Mouse (Mus musculus): ENCODE results near the gene Arl3.

DNA sequence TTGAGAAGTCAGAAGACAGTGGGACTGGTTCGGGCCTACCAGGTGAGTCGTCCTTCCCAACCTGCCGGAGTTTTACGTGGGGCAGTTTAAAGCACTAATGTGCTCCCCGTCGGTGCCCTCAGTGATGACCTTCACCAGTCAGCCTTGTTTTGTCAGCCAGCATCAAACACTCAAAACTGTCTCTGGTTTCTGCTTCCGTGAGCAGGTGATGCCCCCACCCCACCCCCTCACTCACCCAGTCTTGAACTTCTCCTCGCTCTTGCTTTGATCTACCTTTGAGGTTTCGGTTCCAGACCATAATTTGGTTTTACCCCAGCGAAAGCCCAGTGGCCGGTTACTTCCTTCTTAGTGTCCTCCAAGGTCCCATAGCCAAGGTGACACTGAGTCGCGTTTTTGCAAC, 33.7 kb upstream of the Arl3 start:
- TF ChIP-seq CTCF (IDR thresholded peaks at IDR 0.05; ENCODE audit: control insufficient read depth, insufficient read depth, insufficient read length) (no peak), MYOG (IDR thresholded peaks at IDR 0.05; ENCODE audit: control insufficient read depth, extremely low read depth, insufficient read length) (no peak), USF1 (IDR thresholded peaks at IDR 0.05; ENCODE audit: low read depth) (no peak), MAX (IDR thresholded peaks at IDR 0.05) (no peak), CEBPB (IDR thresholded peaks at IDR 0.05; ENCODE audit: low read depth) (no peak)

Data from C2C12 (cell line).